Mouse (Mus musculus): ENCODE data around the gene Gm49373.

The Gm49373 gene

GRCm38 (mm10) chr9:21026849-21027248, 46.0 kb downstream of the Gm49373 start:
- no peak for DNase-seq

- no peak for DNase-seq
Observed at GRCm38 (mm10) chr9:21025258-21025810, 47.6 kb downstream of the Gm49373 start.

- no peak for DNase-seq
Observed at GRCm38 (mm10) chr9:21022726-21023125, 50.2 kb downstream of the Gm49373 start.

- no peak for DNase-seq
Observed at GRCm38 (mm10) chr9:21022288-21022687, 50.6 kb downstream of the Gm49373 start.

GRCm38 (mm10) chr9:21021363-21021762, 51.5 kb downstream of the Gm49373 start:
- DNase-seq: no peak

GRCm38 (mm10) chr9:21018600-21018999, 54.3 kb downstream of the Gm49373 start:
- no peak for DNase-seq

- no peak for DNase-seq
Observed at GRCm38 (mm10) chr9:21017177-21017575, 55.7 kb downstream of the Gm49373 start.

- DNase-seq: peak; percentile 33 to 52
Observed at GRCm38 (mm10) chr9:21016331-21017176, 56.3 kb downstream of the Gm49373 start.

GRCm38 (mm10) chr9:21015571-21016130, 57.2 kb downstream of the Gm49373 start, which contains the start of gene Icam1:
Gene Icam1 (plus strand): TSS chr9:21015985.
- peak; percentile 82 to 89 for DNase-seq

- peak; percentile 69 to 78 for DNase-seq
Observed at GRCm38 (mm10) chr9:21014691-21015570, 58.0 kb downstream of the Gm49373 start.
